Mouse (Mus musculus): ENCODE measurements around the gene Pkn2. TPM values are rescaled to one million over a fixed set of nuclear protein-coding genes. Genes with fewer than 3 reads are reported as not detected.

Pkn2 gene
- total RNA-seq, 2 experiments from 2014 or later, result 64.6 to 71.5 TPM

- DNase-seq, result no peak
Observed at GRCm38 (mm10) chr3:142834024-142834423, 47.8 kb downstream of the Pkn2 start.

GRCm38 (mm10) chr3:142832910-142833309, 48.9 kb downstream of the Pkn2 start:
- DNase-seq, result no peak

GRCm38 (mm10) chr3:142826449-142827146, 55.2 kb downstream of the Pkn2 start:
- DNase-seq, result no peak

GRCm38 (mm10) chr3:142823606-142824005, 58.2 kb downstream of the Pkn2 start:
- DNase-seq, result no peak

- no peak for DNase-seq
Observed at GRCm38 (mm10) chr3:142817506-142817905, 64.3 kb downstream of the Pkn2 start.

GRCm38 (mm10) chr3:142811582-142811981, 70.2 kb downstream of the Pkn2 start:
- no peak for DNase-seq

GRCm38 (mm10) chr3:142795587-142795986, 86.2 kb downstream of the Pkn2 start:
- DNase-seq, result no peak

GRCm38 (mm10) chr3:142786423-142787072, 95.3 kb downstream of the Pkn2 start:
- DNase-seq, result no peak

GRCm38 (mm10) chr3:142777227-142777626, 104.6 kb downstream of the Pkn2 start:
- DNase-seq, result no peak

GRCm38 (mm10) chr3:142773538-142774191, 108.1 kb downstream of the Pkn2 start:
- no peak for DNase-seq

GRCm38 (mm10) chr3:142770518-142770917, 111.3 kb downstream of the Pkn2 start:
- no peak for DNase-seq

- no peak for DNase-seq
Observed at GRCm38 (mm10) chr3:142768498-142768897, 113.3 kb downstream of the Pkn2 start.

- no peak for DNase-seq
Observed at GRCm38 (mm10) chr3:142765778-142766165, 116.0 kb downstream of the Pkn2 start.

GRCm38 (mm10) chr3:142764995-142765777, 116.6 kb downstream of the Pkn2 start, which contains the start of gene Gtf2b:
TSS of gene Gtf2b (plus strand) at chr3:142765045.
- DNase-seq, result peak; percentile 98

GRCm38 (mm10) chr3:142760356-142760755, 121.4 kb downstream of the Pkn2 start:
- DNase-seq, result no peak

- no peak for DNase-seq
Observed at GRCm38 (mm10) chr3:142758593-142758992, 123.2 kb downstream of the Pkn2 start.

GRCm38 (mm10) chr3:142757841-142758240, 124.0 kb downstream of the Pkn2 start:
- no peak for DNase-seq

GRCm38 (mm10) chr3:142755132-142755867, 126.5 kb downstream of the Pkn2 start:
- DNase-seq, result no peak

GRCm38 (mm10) chr3:142749131-142749530, 132.7 kb downstream of the Pkn2 start:
- no peak for DNase-seq

GRCm38 (mm10) chr3:142747673-142748072, 134.1 kb downstream of the Pkn2 start:
- DNase-seq, result no peak

- DNase-seq, result no peak
Observed at GRCm38 (mm10) chr3:142745076-142745475, 136.7 kb downstream of the Pkn2 start.
